Mouse (Mus musculus) frontal cortex, postnatal 14 days (tissue): ENCODE data around the gene Hsd17b7.
A peak's percentile ranks its signal among the peaks of the same experiment; 100 is the strongest.
"Not testable (repeated sequence)": the region's sequence is repeated elsewhere in the genome, so short reads cannot be mapped to it uniquely, and the experiment has no call there.

ENCODE experiments used
- DNase-seq, 2 experiments: peaks; one replicate each; pipeline ENCODE4 v3.0.0; 2022; ENCODE audit warnings: low spot score in 2 of 2

Hsd17b7 gene

GRCm38 (mm10) chr1:169968792-169969515 is at the start of gene Hsd17b7:
Gene Hsd17b7 (minus strand): TSS chr1:169969241.
- peak; percentile 99 for DNase-seq

DNA sequence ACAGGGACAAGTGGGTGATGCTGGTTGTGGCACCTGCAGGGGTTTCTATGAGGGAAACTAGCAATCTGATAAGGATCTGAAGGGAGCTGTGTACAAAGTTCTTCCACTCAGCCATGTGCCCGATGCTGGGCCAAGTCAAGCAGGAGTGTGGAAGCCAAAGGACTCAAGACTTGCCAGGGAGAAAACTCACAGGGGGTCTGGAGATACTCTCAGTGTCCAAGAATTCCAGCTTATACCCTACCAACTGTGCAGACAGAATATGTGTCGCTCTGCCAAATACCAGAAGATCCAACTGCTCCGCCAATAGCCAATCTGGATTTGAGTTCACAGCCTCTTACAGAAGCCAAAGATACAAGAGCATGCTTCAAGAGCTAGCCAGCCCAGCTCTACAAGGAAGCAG is 45.7 kb upstream of the Hsd17b7 start:
- DNase-seq = no peak

DNA sequence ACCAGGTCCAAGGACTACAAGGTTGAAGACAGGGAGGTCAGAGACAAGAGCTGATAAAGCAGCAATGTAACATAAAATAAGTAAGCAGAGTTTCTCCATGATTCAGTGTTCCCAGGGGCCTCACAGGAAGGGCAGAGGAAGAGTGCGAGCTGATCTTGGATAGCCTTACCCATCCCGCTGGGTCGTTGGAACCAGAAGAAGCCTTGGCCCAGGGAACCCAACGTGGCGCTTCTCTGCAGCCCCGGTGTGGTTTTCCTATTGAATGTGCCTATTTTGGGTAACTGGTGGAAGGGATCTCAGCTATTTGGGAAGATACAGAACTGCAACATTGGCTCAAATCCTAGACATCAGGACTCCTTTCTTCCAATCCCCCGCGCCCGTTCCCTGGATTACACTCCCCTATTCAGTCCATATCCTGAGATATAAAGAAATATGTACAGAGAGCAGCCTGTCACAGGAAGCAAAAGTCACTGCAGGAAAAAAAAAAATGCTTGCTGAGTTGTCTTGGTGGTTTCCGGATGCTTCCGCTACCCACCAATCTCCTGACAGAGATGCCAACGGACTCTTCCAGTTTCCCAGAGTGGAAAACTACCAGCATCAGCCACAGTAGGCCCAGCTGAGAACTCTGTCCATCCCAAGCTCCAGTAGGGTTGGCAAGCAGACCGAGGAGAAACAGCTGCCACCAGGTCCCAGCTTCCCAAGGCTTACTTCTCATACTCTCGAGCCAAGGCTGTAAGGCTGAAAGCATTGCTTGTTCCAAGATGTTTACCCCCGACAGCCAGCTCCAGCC is 41.9 kb upstream of the Hsd17b7 start:
- DNase-seq = no peak

GRCm38 (mm10) chr1:170009296-170009695 is 40.3 kb upstream of the Hsd17b7 start:
- no peak for DNase-seq

DNA sequence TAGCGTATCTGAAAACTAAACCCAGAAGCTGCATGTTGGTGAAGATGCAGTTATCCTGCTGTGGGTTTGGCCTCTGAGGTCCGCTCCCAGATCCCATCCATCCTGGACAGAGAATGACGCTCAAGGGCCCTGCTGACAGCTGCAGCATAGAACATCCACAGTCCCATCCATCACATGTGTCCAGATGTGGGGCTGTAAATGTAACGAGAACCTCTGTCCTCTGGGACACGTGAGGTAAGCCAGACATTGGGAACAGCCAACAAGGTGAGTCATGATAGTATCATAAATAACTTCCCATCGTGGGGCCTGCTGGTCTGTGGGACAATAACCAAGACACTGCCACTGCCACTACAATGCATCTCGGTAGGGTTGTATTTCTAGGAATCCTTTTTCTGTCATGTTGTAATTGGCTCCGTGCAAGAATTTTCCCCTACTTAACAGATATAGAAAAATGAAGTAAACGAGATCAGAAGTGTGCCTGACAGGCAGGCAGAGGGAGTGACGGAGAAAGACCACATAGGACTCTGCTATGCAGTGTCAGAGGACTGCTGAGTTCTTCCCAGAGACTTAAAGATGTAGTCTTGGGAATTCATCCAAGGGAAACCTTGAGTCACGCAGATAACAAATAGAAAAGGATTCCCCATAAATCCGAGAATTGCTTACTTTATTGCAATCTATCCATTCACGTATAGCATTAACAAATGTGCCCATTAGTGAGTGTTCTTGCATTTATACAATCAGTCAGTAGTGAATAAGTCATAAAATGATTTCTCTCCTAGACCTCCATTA is 39.6 kb upstream of the Hsd17b7 start:
- no peak for DNase-seq

GRCm38 (mm10) chr1:170006516-170006915 is 37.5 kb upstream of the Hsd17b7 start:
- DNase-seq = no peak

- DNase-seq = no peak
Measured at GRCm38 (mm10) chr1:170005297-170005696, 36.3 kb upstream of the Hsd17b7 start.

- not testable (repeated sequence) for DNase-seq
Measured at GRCm38 (mm10) chr1:169993901-169994300, 24.9 kb upstream of the Hsd17b7 start.

GRCm38 (mm10) chr1:169986166-169986565 is 17.1 kb upstream of the Hsd17b7 start:
- DNase-seq = no peak

- no peak for DNase-seq
Measured at GRCm38 (mm10) chr1:169977621-169978020, 8.6 kb upstream of the Hsd17b7 start.

- DNase-seq = no peak
Measured at GRCm38 (mm10) chr1:169971998-169972397, 3.0 kb upstream of the Hsd17b7 start.

DNA sequence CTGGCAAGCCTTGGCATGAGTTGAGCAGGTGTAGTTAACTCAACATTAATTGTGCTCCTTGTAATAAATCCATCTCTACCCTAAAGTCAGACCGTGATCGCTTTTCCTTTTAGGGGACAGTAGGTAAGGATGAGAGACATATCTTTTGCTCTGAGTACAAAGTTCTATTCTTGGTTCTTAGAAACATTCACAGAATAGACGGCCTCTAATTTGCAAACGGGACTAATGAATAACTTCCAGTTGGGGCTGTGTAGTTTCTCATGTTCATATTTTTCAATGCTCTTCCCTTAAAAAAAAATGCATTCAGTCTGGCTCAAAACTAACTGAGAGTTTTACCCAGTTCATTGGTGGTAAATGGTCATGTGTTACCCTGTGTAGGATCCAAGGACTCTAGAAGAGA is 1.9 kb upstream of the Hsd17b7 start:
- no peak for DNase-seq

GRCm38 (mm10) chr1:169969516-169969886 is 460 bp upstream of the Hsd17b7 start:
- DNase-seq = no peak

DNA sequence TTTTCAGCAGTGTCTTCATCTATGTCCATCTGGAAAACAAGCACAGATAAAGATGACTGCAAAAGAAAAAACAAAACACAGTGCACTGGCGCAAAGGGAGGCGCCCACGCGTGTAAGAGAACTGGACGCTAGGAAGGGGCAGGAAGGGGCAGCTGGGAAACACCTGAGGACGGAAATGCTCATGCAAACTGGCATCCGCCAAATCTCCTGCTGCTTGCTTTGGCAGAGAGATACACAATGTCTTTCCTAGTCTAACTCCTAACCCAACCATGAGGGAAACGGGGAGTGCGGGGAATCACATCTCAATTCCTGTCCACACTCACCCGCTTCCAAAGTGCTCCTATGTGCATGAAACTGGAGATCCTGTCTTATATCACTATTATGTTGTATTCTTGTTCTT is 15.9 kb downstream of the Hsd17b7 start:
- DNase-seq = no peak

DNA sequence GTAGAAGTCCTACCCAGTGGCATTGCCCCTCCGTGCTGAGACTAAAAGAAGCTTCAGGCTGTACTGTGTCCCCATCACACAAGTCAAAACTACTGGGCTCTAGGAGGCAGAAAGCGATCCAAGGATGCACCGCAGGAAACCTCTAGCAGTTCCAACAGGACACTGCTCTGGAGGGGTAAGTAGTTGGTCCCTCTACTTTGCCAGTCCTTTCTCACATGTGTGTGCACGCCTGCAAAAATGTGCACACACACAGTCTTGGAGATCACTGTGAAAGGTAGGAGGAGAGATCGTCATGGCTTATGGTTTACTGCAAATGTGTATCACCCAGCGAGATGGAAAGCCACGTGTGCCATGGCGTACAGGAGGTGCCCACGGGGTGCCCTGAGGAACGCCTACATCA is 16.4 kb downstream of the Hsd17b7 start:
- no peak for DNase-seq

DNA sequence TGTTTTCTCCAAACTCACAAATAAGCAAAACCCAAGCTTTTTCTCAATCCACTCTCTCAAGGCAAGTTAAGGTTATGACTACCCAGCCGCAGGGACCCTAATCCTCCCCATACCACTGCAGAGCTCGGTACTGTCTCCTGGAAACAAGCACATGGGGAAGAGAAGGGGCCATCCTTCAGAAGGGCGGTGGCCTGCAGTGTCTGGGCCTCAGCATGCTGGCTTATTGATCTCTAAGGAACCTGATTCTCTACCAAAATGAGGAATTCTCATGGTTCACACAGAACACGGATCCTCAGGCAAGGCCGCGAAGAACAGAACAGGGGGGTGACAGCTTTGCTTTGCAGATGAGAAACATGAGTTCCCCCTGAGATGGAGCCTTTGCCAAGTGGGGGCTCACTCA is 17.5 kb downstream of the Hsd17b7 start:
- DNase-seq = no peak

DNA sequence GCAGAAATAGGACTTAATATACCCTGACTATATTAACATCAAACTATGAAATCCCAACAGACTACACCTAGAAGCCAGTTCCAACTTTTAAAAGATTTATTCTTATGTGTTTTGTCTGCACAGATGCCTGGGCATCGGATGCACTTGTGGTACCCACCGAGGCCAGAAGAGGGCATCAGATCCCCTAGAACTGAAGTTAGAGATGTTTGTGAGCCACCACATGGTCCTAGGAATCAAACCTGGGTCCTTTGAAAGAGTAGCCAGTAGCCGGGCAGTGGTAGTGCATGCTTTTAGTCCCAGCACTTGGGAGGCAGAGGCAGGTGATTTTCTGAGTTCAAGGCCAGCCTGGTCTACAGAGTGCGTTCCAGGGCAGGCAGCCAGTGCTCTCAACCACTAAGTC is 18.4 kb downstream of the Hsd17b7 start:
- no peak for DNase-seq

DNA sequence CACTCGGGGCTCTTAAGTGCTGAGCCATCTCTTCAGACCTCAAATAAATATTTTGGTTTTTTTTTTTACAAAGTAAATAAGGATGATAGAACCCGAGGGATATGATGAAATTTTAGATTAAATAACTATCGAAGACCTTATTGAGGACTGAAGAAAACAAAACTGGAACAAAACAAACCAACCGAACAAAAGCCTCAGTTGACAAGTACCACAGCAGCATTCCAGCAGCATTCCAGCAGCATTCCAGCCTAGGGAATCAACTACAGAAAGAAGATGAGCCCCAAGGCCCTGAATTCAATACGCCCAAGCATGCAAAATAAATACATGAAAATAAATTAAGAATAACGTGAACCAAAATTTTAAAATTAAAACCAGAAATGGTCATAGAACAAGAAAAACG is 19.1 kb downstream of the Hsd17b7 start:
- DNase-seq = no peak

- no peak for DNase-seq
Measured at GRCm38 (mm10) chr1:169948866-169949265, 20.2 kb downstream of the Hsd17b7 start.

DNA sequence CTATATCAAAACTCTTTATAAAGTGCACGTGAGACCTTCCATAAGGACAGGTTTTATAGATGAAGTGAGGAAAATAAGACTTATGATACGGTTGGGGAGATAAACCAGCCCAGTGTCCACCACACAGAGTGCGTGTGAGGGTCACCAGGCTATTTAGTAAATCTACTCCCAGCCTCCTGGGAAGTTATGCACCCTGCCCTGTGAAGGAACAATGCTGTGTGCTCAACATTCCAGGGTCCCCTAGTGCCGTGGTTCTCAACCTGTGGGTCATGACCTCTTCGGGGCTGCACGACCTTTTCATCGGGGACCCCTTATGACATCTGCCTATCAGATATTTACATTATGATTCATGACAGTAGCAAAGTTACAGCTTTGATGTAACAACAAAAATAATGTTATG is 20.8 kb downstream of the Hsd17b7 start:
- no peak for DNase-seq

DNA sequence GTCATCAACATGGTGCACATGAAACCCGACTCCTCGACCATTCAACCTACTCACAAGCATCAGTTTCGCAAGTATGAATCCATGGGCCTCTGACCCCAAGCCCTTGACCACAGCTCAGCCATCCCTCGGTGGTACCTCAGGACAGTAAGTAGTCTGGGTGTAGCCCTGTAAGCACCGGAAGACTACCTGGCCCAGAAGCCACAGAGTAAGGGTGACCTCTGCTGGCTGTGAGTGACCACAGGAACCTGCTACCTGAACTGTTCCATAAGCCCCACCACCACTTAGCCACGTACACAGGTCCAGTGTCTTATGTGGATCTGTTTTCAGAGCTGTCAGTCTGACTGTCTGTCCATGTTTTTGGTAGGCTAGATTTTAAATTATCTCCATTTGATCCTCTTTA is 21.4 kb downstream of the Hsd17b7 start:
- no peak for DNase-seq

- DNase-seq = no peak
Measured at GRCm38 (mm10) chr1:169946004-169946403, 23.0 kb downstream of the Hsd17b7 start.

DNA sequence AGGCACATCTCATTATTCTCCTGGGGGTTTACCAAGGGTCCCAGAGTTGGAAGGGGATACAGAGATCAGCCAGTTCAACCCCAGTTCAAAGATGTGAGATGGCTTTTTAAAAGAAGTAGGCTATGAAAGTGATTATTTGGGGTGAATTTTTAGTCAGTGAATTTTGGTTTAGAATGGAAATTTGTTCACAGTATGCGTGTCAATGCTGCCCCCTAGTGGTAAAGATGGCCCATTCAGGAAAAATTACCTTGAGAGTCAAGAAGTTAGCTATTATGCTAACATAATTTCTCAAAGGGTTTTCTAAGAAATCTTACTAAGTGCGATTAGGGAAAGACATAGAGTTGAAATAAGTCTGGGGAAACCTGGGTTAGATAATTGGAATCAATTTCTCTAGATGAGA is 29.7 kb downstream of the Hsd17b7 start:
- peak in 1 of 2 experiments; percentile 46 for DNase-seq
